Comparison of ENCODE assay signal across 9 mouse cellular contexts in the genomic region with DNA sequence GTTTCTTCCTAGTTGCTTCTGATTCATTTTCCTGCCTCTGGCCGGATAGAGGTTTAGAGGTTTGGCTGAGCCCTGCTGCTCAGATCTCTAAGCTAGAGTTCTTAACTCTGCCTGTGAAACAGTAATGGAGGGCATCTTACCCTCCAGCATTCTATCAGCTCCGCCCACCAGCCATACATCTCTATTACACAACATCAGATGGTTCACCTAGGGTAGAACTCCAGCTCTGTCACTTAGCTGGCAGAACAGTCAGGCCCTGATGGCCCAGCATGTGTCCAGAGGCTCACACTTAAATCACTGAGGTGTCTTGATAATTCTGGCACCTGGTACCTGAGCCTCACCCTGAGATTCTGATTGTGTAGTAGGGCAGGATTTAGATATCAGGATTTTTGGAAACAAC. TPM values are rescaled to one million over a fixed set of nuclear protein-coding genes. Genes with fewer than 3 reads are reported as not detected.
A peak's percentile ranks its signal among the peaks of the same experiment; 100 is the strongest.
DNase-seq lines count a peak whose midpoint lies in the region; ATAC-seq and TF ChIP-seq lines count a peak whose summit lies in the region.
"Had no signal": no experiment of that assay in that cellular context is flagged by ENCODE, and none has a peak within 500 bp of the region (broad histone marks: within the 10 kb centered on the region; RNA-seq: fewer than 3 reads in every experiment).

No protein-coding gene starts in this region.

- H3K27me3 ChIP-seq in embryonic facial prominence, embryonic 10.5 days (replicated peaks; ENCODE audit: low read depth, poor library complexity, severe bottlenecking) = no peaks in the 10 kb centered on the region
- no peaks in the 10 kb centered on the region for H3K27me3 ChIP-seq in forebrain, embryonic 15.5 days
- no peaks in the 10 kb centered on the region for H3K27me3 ChIP-seq in midbrain, embryonic 13.5 days
- H3K27me3 ChIP-seq: liver, embryonic 12.5 days had no signal

- H3K4me3 ChIP-seq in layer of hippocampus, adult 2 months = no peak overlapping the region
- no peak overlapping the region for H3K4me3 ChIP-seq in embryonic facial prominence, embryonic 10.5 days
- H3K4me3 ChIP-seq in forebrain, embryonic 15.5 days = no peak overlapping the region
- no peak overlapping the region for H3K4me3 ChIP-seq in midbrain, embryonic 13.5 days (replicated peaks)
- H3K4me3 ChIP-seq: liver, embryonic 12.5 days had no signal

- no peak for TF ChIP-seq CTCF in layer of hippocampus, adult 2 months (conservative IDR thresholded peaks at IDR 0.05)

- H3K9me3 ChIP-seq in embryonic facial prominence, embryonic 10.5 days = no peaks in the 10 kb centered on the region
- no peaks in the 10 kb centered on the region for H3K9me3 ChIP-seq in forebrain, embryonic 15.5 days
- H3K9me3 ChIP-seq in midbrain, embryonic 13.5 days = no peaks in the 10 kb centered on the region
- H3K9me3 ChIP-seq: liver, embryonic 12.5 days had no signal

- no peak for ATAC-seq in forebrain, embryonic 15.5 days (replicated peaks)
- peak; percentile 17; the same call in 1 of the 2 replicates for ATAC-seq in midbrain, embryonic 13.5 days
- ATAC-seq: activated CD4-positive, CD25-positive, alpha-beta regulatory T cell, adult 4 months had no signal

- peaks cover 17% of the 10 kb centered on the region; the same call in 1 of the 2 replicates for H3K36me3 ChIP-seq in embryonic facial prominence, embryonic 10.5 days (replicated peaks)
- H3K36me3 ChIP-seq in forebrain, embryonic 15.5 days = no peaks in the 10 kb centered on the region
- H3K36me3 ChIP-seq in midbrain, embryonic 13.5 days = peaks cover 6% of the 10 kb centered on the region; the same call in 1 of the 2 replicates

- H3K4me1 ChIP-seq in embryonic facial prominence, embryonic 10.5 days = peaks cover 48% of the 10 kb centered on the region
- peaks cover 27% of the 10 kb centered on the region for H3K4me1 ChIP-seq in forebrain, embryonic 15.5 days
- peaks cover 29% of the 10 kb centered on the region for H3K4me1 ChIP-seq in midbrain, embryonic 13.5 days (replicated peaks)

- H3K4me2 ChIP-seq in forebrain, embryonic 15.5 days (replicated peaks) = no peak overlapping the region
- no peak overlapping the region for H3K4me2 ChIP-seq in midbrain, embryonic 13.5 days (replicated peaks)
- H3K4me2 ChIP-seq: liver, embryonic 12.5 days had no signal

- no peak overlapping the region for H3K9ac ChIP-seq in forebrain, embryonic 15.5 days (replicated peaks)
- H3K9ac ChIP-seq in midbrain, embryonic 13.5 days (replicated peaks) = no peak overlapping the region
- H3K9ac ChIP-seq: liver, embryonic 12.5 days had no signal

- H3K27ac ChIP-seq in layer of hippocampus, adult 2 months = peak overlapping the region; percentile 81; the same call in 1 of the 2 replicates
- peak overlapping the region; percentile 85 for H3K27ac ChIP-seq in embryonic facial prominence, embryonic 10.5 days (replicated peaks)
- peak overlapping the region; percentile 72 for H3K27ac ChIP-seq in forebrain, embryonic 15.5 days (replicated peaks)
- H3K27ac ChIP-seq in midbrain, embryonic 13.5 days = no peak overlapping the region

- no peak for DNase-seq in layer of hippocampus, adult 2 months (ENCODE audit: low spot score in 2 of 2)
- no peak for DNase-seq in layer of hippocampus, adult 8-10 months (ENCODE audit: low spot score in 2 of 2)
- peak; percentile 9 for DNase-seq in embryonic facial prominence, embryonic 10.5 days (ENCODE audit: low spot score)
- DNase-seq in ovary, adult 18-20 months (ENCODE audit: low spot score) = no peak
- DNase-seq in thymus, postnatal 0 days (ENCODE audit: low spot score) = no peak

- WGBS in embryonic facial prominence, embryonic 10.5 days = 71% methylated on average over 2 of the region's 2 CpGs
- WGBS in forebrain, embryonic 15.5 days = 75% methylated on average over 2 of the region's 2 CpGs
- WGBS in midbrain, embryonic 13.5 days = 75% methylated on average over 2 of the region's 2 CpGs

RNA-seq across cellular contexts. Expression of a gene that starts 20.3 kb away (rescaled TPM):
- 10 to 100 TPM; 20.4 to 20.5 TPM for total RNA-seq in layer of hippocampus, adult 2 months (2021)
- total RNA-seq in layer of hippocampus, adult 8-10 months (2022) = 10 to 100 TPM; 24.9 to 58.2 (median 39.9) TPM
- polyA plus RNA-seq in embryonic facial prominence, embryonic 10.5 days (2016; fragmentation: Nextera tagmentation; extraction: Ambion mirVana) = 3.8 and 4.4 TPM in 2 replicates
- polyA plus RNA-seq in forebrain, embryonic 15.5 days (2015; fragmentation: Nextera tagmentation; extraction: Ambion mirVana) = 6.5 and 7.9 TPM in 2 replicates
- polyA plus RNA-seq in midbrain, embryonic 13.5 days (2015; fragmentation: Nextera tagmentation; extraction: Ambion mirVana) = 4.9 and 5.3 TPM in 2 replicates
- 6.0 and 6.5 TPM in 2 replicates for polyA plus RNA-seq in thymus, postnatal 0 days (2015; fragmentation: Nextera tagmentation; extraction: Ambion mirVana)

RNA-seq across cellular contexts. Expression of a gene that starts 43.6 kb away (rescaled TPM):
- total RNA-seq in layer of hippocampus, adult 2 months (2021) = 100 to 1,000 TPM; 338 to 346 TPM
- 100 to 1,000 TPM; 302 to 352 (median 331) TPM for total RNA-seq in layer of hippocampus, adult 8-10 months (2022)
- 88.7 and 88.8 TPM in 2 replicates for polyA plus RNA-seq in embryonic facial prominence, embryonic 10.5 days (2016; fragmentation: Nextera tagmentation; extraction: Ambion mirVana)
- 110 and 114 TPM in 2 replicates for polyA plus RNA-seq in forebrain, embryonic 15.5 days (2015; fragmentation: Nextera tagmentation; extraction: Ambion mirVana)
- 108 and 116 TPM in 2 replicates for polyA plus RNA-seq in midbrain, embryonic 13.5 days (2015; fragmentation: Nextera tagmentation; extraction: Ambion mirVana)
- polyA plus RNA-seq in thymus, postnatal 0 days (2015; fragmentation: Nextera tagmentation; extraction: Ambion mirVana) = 39.2 and 43.9 TPM in 2 replicates
